Mouse (Mus musculus) kidney, postnatal 0 days (tissue): ENCODE results near the gene Gm10392. TPM values are rescaled to one million over a fixed set of nuclear protein-coding genes. Genes with fewer than 3 reads are reported as not detected.

Experiments used
- ATAC-seq: fragments of 200-750 bp; cut with Nextera tagmentation; replicated peaks from 2 replicates; pipeline ENCODE4 v1.8.0; 2017; ENCODE audit warnings: low read depth, moderate number of reproducible peaks, moderate TSS enrichment, moderate library complexity; ENCODE audit not compliant: low FRiP score
- DNase-seq: peaks from one replicate; pipeline ENCODE4 v3.0.0-alpha.2; 2016; ENCODE audit warnings: low spot score
- H3K27ac ChIP-seq: fragments of 300-500 bp; sonication (generic); 2 replicates; pipeline ENCODE4 v1.5.1; 2014; ENCODE audit warnings: mild to moderate bottlenecking
- H3K27me3 ChIP-seq: fragments of 300-500 bp; sonication (generic); 2 replicates; pipeline ENCODE4 v1.6.1; 2014; ENCODE audit warnings: low read length, mixed read lengths; ENCODE audit not compliant: insufficient read depth
- H3K36me3 ChIP-seq: fragments of 300-500 bp; sonication (generic); 2 replicates; pipeline ENCODE4 v1.6.1; 2014; ENCODE audit warnings: low read length, mixed read lengths; ENCODE audit not compliant: insufficient read depth
- H3K4me1 ChIP-seq: fragments of 300-500 bp; sonication (generic); replicated peaks from 2 replicates; pipeline ENCODE4 v1.6.1; 2014; ENCODE audit warnings: antibody characterized with exemption, low read length, mixed read lengths; ENCODE audit not compliant: insufficient read depth
- H3K4me2 ChIP-seq: fragments of 300-500 bp; sonication (generic); 2 replicates; pipeline ENCODE4 v1.6.1; 2014; ENCODE audit warnings: mild to moderate bottlenecking, low read length, moderate library complexity, mixed read lengths
- H3K4me3 ChIP-seq: fragments of 300-500 bp; sonication (generic); replicated peaks from 2 replicates; pipeline ENCODE4 v1.5.1; 2014; ENCODE audit warnings: low read depth, low read length
- H3K9ac ChIP-seq: fragments of 300-500 bp; sonication (generic); 2 replicates; pipeline ENCODE4 v1.6.1; 2014; ENCODE audit warnings: low read depth, low read length
- H3K9me3 ChIP-seq: fragments of 300-500 bp; sonication (generic); replicated peaks from 2 replicates; pipeline ENCODE4 v1.6.1; 2016; ENCODE audit warnings: low read length, inconsistent platforms, mixed read lengths
- CTCF ChIP-seq: IDR thresholded peaks from 2 replicates; pipeline ENCODE4 v1.5.1; 2016; ENCODE audit warnings: antibody characterized with exemption, low read depth, mild to moderate bottlenecking, moderate library complexity
- WGBS: fragments of 180-500 bp; shearing (Covaris S2); extraction: QIAGEN DNeasy Blood & Tissue Kit; methylation state at CpG from one replicate; pipeline ENCODE4 v1.1.7; 2014; 5-methylcytosine and 5-hydroxymethylcytosine counted together
- polyA plus RNA-seq: library from polyadenylated mRNA; unstranded; fragments of >200 nt; fragmentation: Nextera tagmentation; extraction: Ambion mirVana; gene quantifications from 2 replicates; pipeline ENCODE4 v1.2.1, GENCODE M21; 2015

The Gm10392 gene
- polyA plus RNA-seq, 1 experiment from 2014 or later, result not detected

GRCm38 (mm10) chr11:77467157-77467556 lies 51.8 kb downstream of the Gm10392 start:
- Histone ChIP-seq H3K27me3 (peaks cover 12% of the 10 kb centered on the region; the same call in 1 of the 2 replicates), H3K36me3 (no peaks in the 10 kb centered on the region), H3K4me3 (no peak overlapping the region), H3K9me3 (no peaks in the 10 kb centered on the region), H3K27ac (no peak overlapping the region), H3K4me2 (no peak overlapping the region; the same call in 1 of the 2 replicates), H3K9ac (no peak overlapping the region), H3K4me1 (peaks cover 10% of the 10 kb centered on the region; the same call in 1 of the 2 replicates)
- ATAC-seq (peak; percentile 57), DNase-seq (no peak)
- peak; percentile 63 for TF ChIP-seq CTCF
- WGBS, result 5% methylated on average over 25 of the region's 25 CpGs

Other genes with a start within 250 kb of the Gm10392 start
- 0.09 and 0.42 TPM in 2 replicates for gene Coro6, start 56.8 kb downstream of the Gm10392 start, polyA plus RNA-seq
- 5.8 and 6.4 TPM in 2 replicates for gene Ankrd13b, start 29.5 kb downstream of the Gm10392 start, polyA plus RNA-seq
- gene Git1, start 25.6 kb downstream of the Gm10392 start, polyA plus RNA-seq, result 10.9 and 11.3 TPM in 2 replicates
- gene Abhd15, start 4.1 kb downstream of the Gm10392 start, polyA plus RNA-seq, result 1.9 and 2.2 TPM in 2 replicates
- gene Trp53i13, start 3.2 kb downstream of the Gm10392 start, polyA plus RNA-seq, result 34.8 and 36.0 TPM in 2 replicates
- gene Taok1, start 88.6 kb upstream of the Gm10392 start, polyA plus RNA-seq, result 17.5 and 17.7 TPM in 2 replicates
- gene Nufip2, start 167.0 kb upstream of the Gm10392 start, polyA plus RNA-seq, result 3.9 and 4.4 TPM in 2 replicates
- gene Cryba1, start 206.1 kb upstream of the Gm10392 start, polyA plus RNA-seq, result not detected in 2 replicates
- gene Myo18a, start 244.0 kb upstream of the Gm10392 start, polyA plus RNA-seq, result 26.5 and 27.7 TPM in 2 replicates